Mouse (Mus musculus) liver, embryonic 15.5 days (tissue): ENCODE data around the gene Dsel. TPM values are rescaled to one million over a fixed set of nuclear protein-coding genes. Genes with fewer than 3 reads are reported as not detected.

ENCODE experiments used
- ATAC-seq: fragments of 200-750 bp; cut with Nextera tagmentation; 2 replicates; pipeline ENCODE4 v1.8.0; 2017; ENCODE audit warnings: moderate number of reproducible peaks, mild to moderate bottlenecking, moderate library complexity; ENCODE audit not compliant: insufficient read depth
- H3K27ac ChIP-seq: fragments of 300-500 bp; sonication (generic); replicated peaks from 2 replicates; pipeline ENCODE4 v1.5.1; 2015; ENCODE audit warnings: mild to moderate bottlenecking, inconsistent platforms
- H3K27me3 ChIP-seq: fragments of 300-500 bp; sonication (generic); 2 replicates; pipeline ENCODE4 v1.6.1; 2015; ENCODE audit warnings: mild to moderate bottlenecking, inconsistent platforms
- H3K36me3 ChIP-seq: fragments of 300-500 bp; sonication (generic); replicated peaks from 2 replicates; pipeline ENCODE4 v1.6.1; 2015; ENCODE audit warnings: moderate library complexity, mild to moderate bottlenecking, inconsistent platforms
- H3K4me1 ChIP-seq: fragments of 300-500 bp; sonication (generic); replicated peaks from 2 replicates; pipeline ENCODE4 v1.6.1; 2015; ENCODE audit warnings: inconsistent platforms
- H3K4me2 ChIP-seq: fragments of 300-500 bp; sonication (generic); 2 replicates; pipeline ENCODE4 v1.6.1; 2015; ENCODE audit warnings: moderate library complexity, mild to moderate bottlenecking, inconsistent platforms
- H3K4me3 ChIP-seq: fragments of 300-500 bp; sonication (generic); replicated peaks from 2 replicates; pipeline ENCODE4 v1.5.1; 2015; ENCODE audit warnings: mild to moderate bottlenecking, inconsistent platforms
- H3K9ac ChIP-seq: fragments of 300-500 bp; sonication (generic); 2 replicates; pipeline ENCODE4 v1.6.1; 2015; ENCODE audit warnings: moderate library complexity, mild to moderate bottlenecking, inconsistent platforms
- H3K9me3 ChIP-seq: fragments of 300-500 bp; sonication (generic); replicated peaks from 2 replicates; pipeline ENCODE4 v1.6.1; 2016; ENCODE audit warnings: inconsistent platforms
- WGBS: fragments of 180-500 bp; shearing (Covaris S2); methylation state at CpG from one replicate; pipeline ENCODE4 v1.1.7; 2015; ENCODE audit warnings: mixed read lengths; ENCODE audit not compliant: insufficient replicate concordance; 5-methylcytosine and 5-hydroxymethylcytosine counted together
- polyA plus RNA-seq: library from polyadenylated mRNA; unstranded; fragments of >200 nt; fragmentation: Nextera tagmentation; extraction: Ambion mirVana; gene quantifications from 2 replicates; pipeline ENCODE4 v1.2.1, GENCODE M21; 2015

The Dsel gene
- polyA plus RNA-seq, result 0.75 and 0.83 TPM in 2 replicates

- no peaks in the 10 kb centered on the region for H3K27me3 ChIP-seq
- no peaks in the 10 kb centered on the region for H3K9me3 ChIP-seq
- peak within 1 kb of the TSS; percentile 24; the same call in 1 of the 2 replicates for H3K27ac ChIP-seq
- peaks cover 14% of the 10 kb centered on the region; the same call in 1 of the 2 replicates for H3K4me1 ChIP-seq
- H3K9ac ChIP-seq, result peak within 1 kb of the TSS; percentile 56; the same call in 1 of the 2 replicates
- peak within 1 kb of the TSS; percentile 90 for H3K4me2 ChIP-seq
- WGBS, result under 1% methylated on average over 33 of the region's 33 CpGs
- H3K36me3 ChIP-seq, result no peaks in the 10 kb centered on the region
- peak within 1 kb of the TSS; percentile 63 for H3K4me3 ChIP-seq
- peak; percentile 95 for ATAC-seq
Observed at GRCm38 (mm10) chr1:111864779-111865165, at the start of gene Dsel. Gene Dsel, minus strand, starts transcription at chr1:111864918.

GRCm38 (mm10) chr1:111911424-111911823 lies 46.7 kb upstream of the Dsel start:
- WGBS, result 57% methylated on average over 1 of the region's 1 CpGs
- H3K4me3 ChIP-seq, result no peak overlapping the region
- no peak overlapping the region for H3K4me2 ChIP-seq
- no peaks in the 10 kb centered on the region for H3K27me3 ChIP-seq
- no peaks in the 10 kb centered on the region for H3K4me1 ChIP-seq
- H3K27ac ChIP-seq, result no peak overlapping the region
- H3K9me3 ChIP-seq, result no peaks in the 10 kb centered on the region
- no peak overlapping the region for H3K9ac ChIP-seq
- no peak for ATAC-seq
- H3K36me3 ChIP-seq, result no peaks in the 10 kb centered on the region

- Histone ChIP-seq H3K9ac (no peak overlapping the region), H3K36me3 (no peaks in the 10 kb centered on the region), H3K4me3 (no peak overlapping the region), H3K27me3 (no peaks in the 10 kb centered on the region), H3K4me1 (no peaks in the 10 kb centered on the region), H3K9me3 (no peaks in the 10 kb centered on the region), H3K4me2 (no peak overlapping the region), H3K27ac (no peak overlapping the region)
- ATAC-seq, result no peak
- 62% methylated on average over 3 of the region's 3 CpGs for WGBS
Observed at GRCm38 (mm10) chr1:111883336-111883735, 18.6 kb upstream of the Dsel start.

- no peak overlapping the region for H3K4me3 ChIP-seq
- H3K9me3 ChIP-seq, result no peaks in the 10 kb centered on the region
- H3K27me3 ChIP-seq, result no peaks in the 10 kb centered on the region
- ATAC-seq, result no peak
- H3K9ac ChIP-seq, result no peak overlapping the region
- H3K36me3 ChIP-seq, result no peaks in the 10 kb centered on the region
- no peak overlapping the region for H3K27ac ChIP-seq
- H3K4me2 ChIP-seq, result no peak overlapping the region
- H3K4me1 ChIP-seq, result no peaks in the 10 kb centered on the region
Observed at GRCm38 (mm10) chr1:111875784-111876183, 11.1 kb upstream of the Dsel start.

GRCm38 (mm10) chr1:111873196-111873595 lies 8.5 kb upstream of the Dsel start:
- ATAC-seq, result no peak
- H3K9me3 ChIP-seq, result no peaks in the 10 kb centered on the region
- H3K4me2 ChIP-seq, result no peak overlapping the region

GRCm38 (mm10) chr1:111865467-111865866 lies 749 bp upstream of the Dsel start:
- Histone ChIP-seq H3K4me2 (0 out of 2 replicates have a peak overlapping the region, but pooled peaks have one; percentile 90), H3K27ac (no peak overlapping the region), H3K4me3 (no peak overlapping the region), H3K9me3 (no peaks in the 10 kb centered on the region), H3K9ac (no peak overlapping the region), H3K4me1 (peaks cover 14% of the 10 kb centered on the region; the same call in 1 of the 2 replicates), H3K36me3 (no peaks in the 10 kb centered on the region), H3K27me3 (no peaks in the 10 kb centered on the region)
- WGBS, result 70% methylated on average over 2 of the region's 2 CpGs
- no peak for ATAC-seq

More at GRCm38 (mm10) chr1:111873196-111873595, 8.5 kb upstream of the Dsel start:
- no peaks in the 10 kb centered on the region for H3K27me3 ChIP-seq
- H3K27ac ChIP-seq, result no peak overlapping the region
- H3K9ac ChIP-seq, result no peak overlapping the region
- no peak overlapping the region for H3K4me3 ChIP-seq
- no peaks in the 10 kb centered on the region for H3K4me1 ChIP-seq
- H3K36me3 ChIP-seq, result no peaks in the 10 kb centered on the region

- Histone ChIP-seq H3K9ac (peak overlapping the region; percentile 56; the same call in 1 of the 2 replicates), H3K27me3 (no peaks in the 10 kb centered on the region), H3K4me1 (peaks cover 14% of the 10 kb centered on the region; the same call in 1 of the 2 replicates), H3K4me3 (peak overlapping the region; percentile 63), H3K27ac (peak overlapping the region; percentile 24; the same call in 1 of the 2 replicates), H3K4me2 (peak overlapping the region; percentile 90), H3K36me3 (no peaks in the 10 kb centered on the region), H3K9me3 (no peaks in the 10 kb centered on the region)
- under 1% methylated on average over 41 of the region's 41 CpGs for WGBS
- ATAC-seq, result peak; percentile 67
Observed at GRCm38 (mm10) chr1:111864063-111864778, 497 bp downstream of the Dsel start.

- no peaks in the 10 kb centered on the region for H3K36me3 ChIP-seq
- no peaks in the 10 kb centered on the region for H3K9me3 ChIP-seq
- no peaks in the 10 kb centered on the region for H3K27me3 ChIP-seq
- H3K4me2 ChIP-seq, result no peak overlapping the region
- no peaks in the 10 kb centered on the region for H3K4me1 ChIP-seq
- no peak for ATAC-seq
- no peak overlapping the region for H3K27ac ChIP-seq
- H3K9ac ChIP-seq, result no peak overlapping the region
- no peak overlapping the region for H3K4me3 ChIP-seq
- WGBS, result 64% methylated on average over 1 of the region's 1 CpGs
Observed at GRCm38 (mm10) chr1:111857852-111858251, 6.9 kb downstream of the Dsel start.

GRCm38 (mm10) chr1:111852439-111852838 lies 12.3 kb downstream of the Dsel start:
- H3K27ac ChIP-seq, result no peak overlapping the region
- no peaks in the 10 kb centered on the region for H3K36me3 ChIP-seq
- H3K27me3 ChIP-seq, result no peaks in the 10 kb centered on the region
- no peak overlapping the region for H3K9ac ChIP-seq
- no peak for ATAC-seq
- no peak overlapping the region for H3K4me2 ChIP-seq
- H3K4me3 ChIP-seq, result no peak overlapping the region
- 70% methylated on average over 8 of the region's 8 CpGs for WGBS
- H3K4me1 ChIP-seq, result no peaks in the 10 kb centered on the region
- no peaks in the 10 kb centered on the region for H3K9me3 ChIP-seq

GRCm38 (mm10) chr1:111833583-111834225 lies 31.0 kb downstream of the Dsel start:
- 49% methylated on average over 2 of the region's 2 CpGs for WGBS
- no peaks in the 10 kb centered on the region for H3K27me3 ChIP-seq

More at GRCm38 (mm10) chr1:111833583-111834225, 31.0 kb downstream of the Dsel start:
- Histone ChIP-seq H3K27ac (no peak overlapping the region), H3K9me3 (no peaks in the 10 kb centered on the region), H3K4me1 (no peaks in the 10 kb centered on the region), H3K4me2 (no peak overlapping the region), H3K9ac (no peak overlapping the region), H3K36me3 (no peaks in the 10 kb centered on the region), H3K4me3 (no peak overlapping the region)
- no peak for ATAC-seq
